Mouse (Mus musculus): ENCODE measurements at regions not wholly inside any gene's neighbourhood (a gene's known extent, or its start where the extent isn't known, plus 50 kb on each side); places are given as distances from the start of the nearest gene placed in this dataset.

DNA sequence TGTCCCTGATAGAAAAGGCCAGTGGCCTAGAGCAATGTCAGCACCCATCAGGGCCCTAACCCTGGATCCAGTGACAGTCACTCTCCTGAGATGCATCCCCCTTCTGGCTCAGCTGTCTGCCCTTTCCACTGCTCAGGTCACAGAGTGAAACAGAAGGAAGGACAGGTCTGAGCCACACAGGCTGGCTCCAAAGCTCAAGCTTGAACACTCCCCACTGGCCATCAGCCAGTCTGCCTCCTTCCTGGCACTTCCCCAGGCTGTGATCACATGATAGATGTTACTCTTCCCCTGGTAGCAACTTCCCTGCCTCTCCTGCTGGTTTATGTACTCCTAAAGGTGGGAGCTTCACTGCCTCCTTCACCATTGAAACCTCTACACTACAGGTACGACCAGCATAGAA, 66.8 kb upstream of the Srsf6 start:
- no peak for TF ChIP-seq CTCF (IDR thresholded peaks at IDR 0.05; ENCODE audit: extremely low read depth, insufficient read depth, low read length)
- TF ChIP-seq POLR2A (IDR thresholded peaks at IDR 0.05; ENCODE audit: extremely low read depth, insufficient read depth, low read length), result no peak

Measured in cortical plate, adult 2 months (tissue).